Mouse (Mus musculus) layer of hippocampus, adult 11-12 months (tissue): Measurements from ENCODE around the gene Hoxc9.
A peak's percentile ranks its signal among the peaks of the same experiment; 100 is the strongest.

Experiments used
- DNase-seq: peaks from one replicate; pipeline ENCODE4 v3.0.0; 2022; ENCODE audit warnings: low spot score

Gene Hoxc9

DNA sequence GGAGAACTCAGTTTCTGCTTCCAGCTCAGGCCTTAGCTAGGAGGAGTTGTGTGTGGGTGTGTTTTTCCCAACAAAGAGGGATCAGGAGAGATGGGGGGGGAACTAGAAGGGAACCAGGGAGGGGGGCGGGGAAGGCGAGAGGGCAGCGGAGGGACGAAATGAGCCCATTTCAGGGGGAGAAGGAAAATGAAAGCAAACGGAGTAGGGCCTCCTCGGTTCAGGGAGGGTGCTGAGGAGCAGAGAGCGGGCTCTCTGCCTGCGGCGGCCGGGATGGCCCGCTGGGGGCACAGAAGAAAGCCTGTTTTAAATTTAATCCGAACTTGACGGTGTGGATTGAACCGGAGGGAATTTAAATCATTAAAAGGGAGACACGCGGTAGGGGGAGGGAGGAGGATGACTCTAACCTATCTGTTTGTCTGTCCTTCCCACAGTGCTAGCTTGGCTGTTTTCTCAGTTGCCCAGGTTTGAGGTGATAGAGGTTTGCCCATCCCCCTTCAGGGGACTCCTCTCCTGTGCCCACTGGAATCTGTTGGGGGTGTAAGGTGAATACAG is 1.3 kb downstream of the Hoxc9 start:
- no peak for DNase-seq

DNA sequence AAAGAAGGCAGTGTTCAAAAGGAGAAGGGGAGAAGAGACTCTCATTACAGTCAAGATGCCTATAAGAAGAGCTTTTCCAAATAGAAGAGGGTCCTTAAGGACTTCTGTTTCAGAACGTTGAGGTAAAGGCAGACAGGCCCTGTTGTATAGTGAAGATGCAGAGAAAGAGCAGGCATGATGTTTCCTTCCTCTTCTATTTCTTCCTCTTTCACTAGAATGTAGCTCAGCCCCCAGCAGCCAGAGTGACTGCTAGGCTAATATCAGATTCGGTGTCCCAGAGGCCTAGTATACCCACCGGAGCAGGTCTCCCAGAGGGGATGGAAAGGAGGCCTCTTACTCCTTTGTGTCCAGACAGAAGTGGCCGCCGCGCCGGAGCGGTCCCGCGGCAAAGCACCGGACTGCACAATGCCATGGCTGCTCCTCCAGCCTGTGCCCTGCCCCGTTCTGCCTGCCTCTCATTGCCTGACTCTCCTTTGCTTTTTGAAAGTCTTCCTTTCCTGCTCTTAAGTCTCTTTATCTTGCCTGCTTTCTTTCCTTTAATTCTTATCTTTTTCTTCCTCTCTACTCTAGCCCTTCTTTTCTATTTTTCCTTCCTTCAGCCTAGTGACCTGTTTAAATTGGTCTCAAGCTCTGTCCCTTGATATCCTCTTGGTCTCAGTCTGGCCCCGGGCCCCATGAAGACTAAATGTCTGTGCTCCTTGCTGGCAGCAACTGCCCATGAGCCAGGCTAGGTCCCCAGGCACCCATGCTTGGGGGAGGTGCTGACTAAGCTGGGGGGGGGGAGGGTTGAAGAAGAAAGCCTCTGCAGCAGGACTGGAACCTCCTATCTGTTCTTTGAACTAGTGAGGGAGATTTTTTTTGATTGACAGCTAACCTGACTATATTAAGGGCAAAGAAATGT is 2.6 kb downstream of the Hoxc9 start:
- no peak for DNase-seq

DNA sequence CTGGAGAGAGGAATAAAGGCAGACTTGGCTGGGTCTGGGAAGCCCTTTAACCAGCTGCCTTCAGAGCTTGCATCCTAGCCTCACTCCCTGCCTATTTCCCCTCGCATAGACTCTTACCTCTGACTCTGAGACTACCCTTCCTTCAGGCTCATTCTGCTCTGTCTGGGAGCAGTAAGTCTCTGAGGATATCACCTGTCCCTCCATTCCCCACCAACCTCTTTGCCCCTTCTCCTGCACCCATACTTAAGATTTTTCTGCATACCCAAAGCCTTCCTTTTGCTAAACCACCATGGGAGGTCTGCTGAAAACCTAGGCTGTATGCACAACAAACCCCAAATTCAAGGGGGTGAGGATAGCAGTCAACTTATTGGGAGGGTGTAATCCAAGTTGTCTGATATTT is 3.7 kb downstream of the Hoxc9 start:
- no peak for DNase-seq

DNA sequence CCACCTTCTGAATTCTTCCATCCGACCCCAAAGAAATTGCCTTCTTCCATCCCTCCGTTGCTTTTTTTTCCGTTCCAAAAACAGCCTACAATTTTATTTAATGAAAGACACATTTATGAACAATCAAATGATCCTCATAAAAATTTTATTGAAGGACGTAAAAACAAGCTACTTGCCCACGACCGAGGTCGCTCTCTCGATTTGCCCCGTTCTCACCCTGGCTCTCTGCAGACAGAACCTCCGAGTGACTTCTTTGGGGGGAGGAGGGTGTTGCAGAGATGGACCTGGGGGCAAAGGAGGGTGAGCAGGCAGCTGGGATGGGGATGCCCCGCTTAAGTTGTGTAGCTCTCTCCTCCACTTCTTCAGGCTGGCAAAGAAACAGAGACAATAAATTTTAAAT is 4.1 kb downstream of the Hoxc9 start:
- no peak for DNase-seq

DNA sequence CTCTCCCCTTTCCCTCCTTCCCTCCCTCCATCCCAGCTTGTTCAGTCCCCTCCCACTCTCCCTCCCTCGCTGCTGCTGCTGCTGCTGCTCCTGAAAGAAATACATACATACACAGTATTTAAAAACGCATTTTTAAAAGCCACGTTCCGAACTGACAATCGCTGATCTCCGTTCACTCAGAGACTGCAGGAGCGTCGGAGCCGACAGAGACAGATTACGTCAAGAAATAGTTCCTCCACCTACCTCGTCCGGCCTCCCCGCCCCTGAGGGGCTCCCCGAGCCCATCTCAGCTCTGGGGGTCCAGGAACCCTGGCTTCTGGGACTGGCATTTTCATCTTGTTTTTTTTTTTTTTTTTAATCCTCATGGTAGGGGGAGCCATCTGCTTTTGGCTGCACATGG is 4.7 kb downstream of the Hoxc9 start:
- DNase-seq: no peak

DNA sequence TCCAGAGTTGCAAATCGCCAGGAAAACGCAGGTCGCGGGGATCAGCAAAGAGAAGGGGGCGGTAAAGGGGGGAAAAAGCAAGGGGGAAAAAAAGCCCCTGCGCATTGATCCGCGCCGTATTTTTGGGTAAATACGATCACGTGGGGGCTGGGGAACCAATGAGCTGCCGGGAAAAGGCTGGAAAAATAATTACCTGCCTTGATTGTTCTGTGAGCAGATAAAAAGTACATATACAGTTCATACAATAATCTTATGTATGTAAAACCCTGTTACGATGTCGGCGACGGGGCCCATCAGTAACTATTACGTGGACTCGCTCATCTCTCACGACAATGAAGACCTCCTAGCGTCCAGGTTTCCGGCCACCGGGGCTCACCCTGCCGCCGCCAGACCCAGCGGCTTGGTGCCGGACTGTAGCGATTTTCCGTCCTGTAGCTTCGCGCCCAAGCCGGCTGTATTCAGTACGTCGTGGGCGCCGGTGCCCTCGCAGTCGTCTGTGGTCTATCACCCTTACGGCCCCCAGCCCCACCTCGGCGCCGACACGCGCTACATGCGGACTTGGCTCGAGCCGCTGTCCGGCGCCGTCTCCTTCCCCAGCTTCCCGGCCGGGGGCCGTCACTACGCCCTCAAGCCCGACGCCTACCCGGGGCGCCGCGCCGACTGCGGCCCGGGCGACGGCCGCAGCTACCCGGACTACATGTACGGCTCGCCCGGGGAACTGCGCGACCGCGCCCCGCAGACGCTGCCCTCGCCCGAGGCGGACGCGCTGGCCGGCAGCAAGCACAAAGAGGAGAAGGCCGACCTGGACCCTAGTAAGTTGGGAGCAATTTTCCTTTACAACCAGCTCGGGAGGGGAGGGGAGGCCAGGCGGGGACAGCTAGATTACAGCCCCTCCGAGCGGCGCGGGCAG is 5.4 kb downstream of the Hoxc9 start:
- no peak for DNase-seq

DNA sequence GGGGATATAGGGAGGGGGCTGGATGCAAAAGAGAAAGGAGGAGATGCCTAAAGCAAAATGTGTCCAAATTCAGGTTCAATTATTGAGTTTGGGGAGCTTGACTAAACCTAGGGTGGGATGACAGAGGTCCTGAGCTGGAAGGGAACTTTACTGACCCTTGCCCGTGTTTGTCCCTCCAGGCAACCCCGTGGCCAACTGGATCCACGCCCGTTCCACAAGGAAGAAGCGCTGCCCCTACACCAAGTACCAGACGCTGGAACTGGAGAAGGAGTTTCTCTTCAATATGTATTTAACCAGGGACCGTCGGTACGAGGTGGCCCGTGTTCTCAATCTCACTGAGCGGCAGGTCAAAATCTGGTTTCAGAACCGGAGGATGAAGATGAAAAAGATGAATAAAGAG is 7.5 kb downstream of the Hoxc9 start:
- DNase-seq: no peak

DNA sequence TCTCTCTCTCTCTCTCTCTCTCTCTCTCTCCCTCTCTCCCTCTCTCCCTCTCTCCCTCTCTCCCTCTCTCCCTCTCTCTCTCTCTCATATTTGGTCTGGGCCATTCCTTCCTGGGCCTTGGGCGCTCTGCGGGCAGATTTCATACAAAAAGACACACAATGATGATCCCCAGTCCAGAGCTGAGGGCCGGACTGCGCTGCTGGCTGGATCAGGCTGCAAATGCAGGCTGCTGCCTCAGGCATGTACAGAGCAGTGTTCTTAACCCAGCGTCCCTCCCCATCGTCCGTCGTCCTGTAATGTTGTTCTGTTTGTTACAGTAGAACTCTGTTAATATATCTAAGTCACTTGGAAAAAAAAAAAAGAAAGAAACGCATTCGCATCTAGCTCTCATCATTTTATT is 8.3 kb downstream of the Hoxc9 start:
- DNase-seq: no peak

DNA sequence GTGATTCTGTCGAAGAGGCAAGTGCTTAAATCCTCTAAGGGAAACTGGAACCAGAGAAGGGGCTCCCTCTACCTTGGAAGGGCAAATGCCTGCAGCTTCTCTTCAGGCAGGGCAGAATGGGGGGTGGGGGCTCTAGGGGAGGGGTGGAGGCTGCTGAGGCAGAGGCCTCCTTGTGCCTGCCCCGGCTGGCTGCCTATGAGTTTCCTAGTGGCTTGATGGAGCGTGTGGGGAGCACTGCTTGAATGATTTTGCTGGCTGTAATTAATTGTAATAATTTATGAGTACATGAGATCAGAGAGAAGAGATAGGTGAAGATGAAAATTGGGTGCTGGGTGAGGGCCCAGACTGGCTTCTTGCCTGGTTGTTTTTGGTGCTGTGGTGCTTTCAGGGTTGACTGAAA is 8.7 kb downstream of the Hoxc9 start:
- no peak for DNase-seq

DNA sequence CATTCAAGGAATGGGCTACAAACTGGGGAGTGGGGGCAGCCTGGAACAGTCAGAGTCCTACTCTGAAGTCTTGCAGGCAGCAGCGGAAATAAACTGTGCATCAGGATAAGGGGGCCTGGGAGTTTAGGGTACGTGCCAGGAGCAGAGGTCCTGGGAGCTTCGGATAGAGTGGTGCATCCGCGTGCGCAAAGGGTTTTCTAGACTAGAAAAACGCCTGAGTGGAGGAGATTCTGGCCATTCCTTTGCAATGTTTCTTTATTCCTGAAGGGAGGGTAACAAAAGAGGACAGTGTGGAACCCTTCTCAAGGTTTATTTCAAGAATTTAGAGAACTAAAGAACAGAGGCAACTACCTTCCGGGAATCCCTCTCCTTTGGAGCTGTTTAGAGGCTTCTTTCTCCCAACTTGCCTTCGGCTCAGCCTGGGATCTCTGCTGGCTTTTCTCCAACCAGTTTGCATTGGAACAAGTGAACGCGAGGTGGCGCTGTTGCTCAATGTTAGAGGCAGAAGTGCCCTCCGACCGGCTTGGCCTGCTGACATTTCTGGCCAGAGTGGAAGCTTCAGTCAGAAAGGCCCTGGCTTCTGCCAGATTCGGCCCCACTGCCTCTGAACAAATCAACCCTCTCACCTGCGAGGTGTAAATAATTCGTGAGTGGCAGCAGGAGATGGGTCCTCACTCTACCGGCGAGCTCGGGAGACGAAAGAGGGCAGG is 11.0 kb downstream of the Hoxc9 start:
- DNase-seq: peak; percentile 89

DNA sequence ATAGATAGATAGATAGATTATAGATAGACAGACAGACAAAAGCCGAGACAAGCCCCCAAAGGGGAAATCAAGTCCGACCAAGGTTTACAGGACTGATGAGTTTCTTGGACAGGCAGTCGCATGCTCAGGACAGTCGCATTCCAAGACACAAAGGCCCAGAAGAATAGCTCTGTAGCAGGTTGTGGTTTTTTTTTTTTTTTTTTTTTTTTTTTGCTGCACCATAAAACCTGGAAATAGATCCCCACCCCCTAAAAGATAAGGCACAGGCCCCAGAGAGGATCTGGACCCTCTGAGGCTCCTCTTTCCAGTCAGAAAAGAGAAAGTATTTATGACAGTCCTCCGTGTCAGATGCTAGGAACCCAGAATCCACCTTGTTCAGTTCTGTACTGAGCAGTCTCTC is 11.8 kb downstream of the Hoxc9 start:
- no peak for DNase-seq

DNA sequence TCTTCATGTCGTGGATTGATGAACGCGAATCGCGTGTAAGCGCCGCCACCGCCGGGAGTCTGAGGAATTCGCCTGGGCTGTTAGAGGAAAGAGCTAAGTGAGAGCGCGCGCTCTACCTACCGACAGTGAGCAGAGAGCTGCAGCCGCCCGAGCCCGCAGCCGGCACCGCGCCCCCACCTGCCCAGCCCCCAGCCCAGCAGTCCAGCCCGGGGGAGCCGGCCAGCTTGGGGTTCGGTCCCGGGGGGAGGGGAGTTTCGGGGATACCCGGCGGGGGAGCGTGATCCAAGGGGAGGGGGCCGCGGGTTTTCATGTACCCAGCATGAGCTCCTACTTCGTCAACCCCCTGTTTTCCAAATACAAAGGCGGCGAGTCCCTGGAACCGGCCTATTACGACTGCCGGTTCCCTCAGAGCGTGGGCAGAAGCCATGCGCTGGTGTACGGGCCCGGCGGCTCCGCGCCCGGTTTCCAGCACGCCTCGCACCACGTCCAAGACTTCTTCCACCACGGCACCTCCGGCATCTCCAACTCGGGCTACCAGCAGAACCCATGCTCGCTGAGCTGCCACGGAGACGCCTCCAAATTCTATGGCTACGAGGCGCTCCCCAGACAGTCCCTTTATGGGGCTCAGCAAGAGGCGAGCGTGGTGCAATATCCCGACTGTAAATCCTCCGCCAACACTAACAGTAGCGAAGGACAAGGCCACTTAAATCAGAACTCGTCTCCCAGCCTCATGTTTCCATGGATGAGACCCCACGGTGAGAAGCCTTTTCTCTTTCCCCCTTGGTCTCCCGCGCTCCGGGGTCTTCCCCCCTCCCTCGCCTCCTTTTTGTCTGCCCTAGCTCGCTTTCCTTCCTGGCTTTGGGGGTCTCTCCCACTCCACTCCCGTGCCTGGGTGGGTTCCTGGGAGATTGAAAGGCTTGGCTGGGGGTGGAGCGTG is 14.5 kb downstream of the Hoxc9 start, which contains the start of gene Hoxc8:
Hoxc8 (plus strand) TSS at position 147 of the 937 bp plus-strand sequence.
- no peak for DNase-seq

DNA sequence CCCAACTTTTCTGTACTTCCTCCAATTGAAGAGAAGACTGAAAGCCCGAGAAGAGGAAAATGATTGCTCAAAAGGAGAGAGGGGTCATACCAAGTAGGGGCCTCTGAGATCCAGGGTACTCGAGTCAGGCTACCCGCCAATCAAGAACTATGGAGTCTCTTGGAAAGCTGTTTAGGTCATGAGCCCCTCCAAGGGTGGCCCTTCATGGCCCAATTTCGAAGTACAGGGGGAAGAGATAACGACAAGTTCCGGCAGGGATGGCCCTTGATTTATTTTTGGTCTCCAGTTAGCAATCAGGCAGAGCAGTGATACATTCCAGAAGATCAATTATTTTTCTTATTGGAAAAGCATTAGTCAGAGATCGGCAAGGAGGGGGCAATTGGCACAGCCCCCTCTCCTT is 15.5 kb downstream of the Hoxc9 start:
- DNase-seq: no peak

DNA sequence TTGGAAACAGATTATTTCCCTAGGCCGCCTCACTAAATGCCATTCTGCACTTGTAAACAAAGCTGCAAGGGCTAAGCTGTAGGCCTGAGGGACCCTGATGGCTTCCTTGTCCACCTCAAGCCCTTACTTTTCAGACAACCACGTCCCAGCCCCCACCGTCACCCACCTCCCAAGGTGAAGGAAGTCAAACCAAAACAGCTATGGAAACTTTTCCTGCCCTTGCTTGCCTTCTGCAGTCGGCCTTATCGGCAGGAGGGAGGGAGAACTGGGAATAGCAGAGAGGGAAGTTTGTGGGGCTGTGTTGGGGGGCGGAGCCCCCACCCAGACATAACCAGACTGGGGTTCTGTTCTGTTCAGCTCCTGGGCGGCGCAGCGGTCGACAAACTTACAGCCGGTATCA is 16.0 kb downstream of the Hoxc9 start:
- no peak for DNase-seq

DNA sequence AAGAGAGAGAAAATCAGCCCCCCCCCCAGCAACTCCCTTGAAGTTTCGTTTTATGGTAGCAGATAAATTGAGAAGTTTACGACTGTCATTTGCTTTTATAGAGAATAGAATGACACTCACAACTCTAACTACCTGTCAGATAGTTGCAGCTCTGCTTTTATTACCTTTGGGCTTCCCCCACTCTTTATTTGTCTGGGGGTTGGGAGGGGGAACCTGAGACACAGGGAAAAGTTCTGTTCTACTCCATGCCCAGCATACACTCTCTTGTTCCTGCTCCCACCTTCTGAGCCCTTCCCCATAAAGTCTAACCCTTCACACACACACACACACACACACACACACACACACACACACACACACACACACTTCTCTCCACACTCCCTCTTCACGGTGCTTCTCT is 16.6 kb downstream of the Hoxc9 start:
- no peak for DNase-seq

DNA sequence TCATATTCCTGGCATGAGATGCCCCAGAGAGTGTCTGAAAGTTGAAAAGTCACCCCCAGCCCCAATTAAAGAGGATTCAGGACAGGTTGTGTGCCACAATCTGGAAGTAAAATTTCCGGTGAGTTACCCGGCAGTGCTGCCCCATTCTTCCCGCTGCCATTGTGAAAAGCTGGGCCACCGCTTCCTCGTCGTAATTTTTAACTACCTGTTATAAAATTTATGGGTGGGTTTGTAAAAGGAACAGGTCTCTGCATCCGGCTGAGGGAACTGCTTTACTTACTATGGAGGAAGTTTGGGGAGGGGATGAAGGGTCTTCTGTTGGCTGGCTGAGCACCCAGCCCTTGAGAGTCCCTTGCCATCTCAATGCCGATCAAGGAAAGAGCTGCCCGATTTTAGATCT is 20.3 kb downstream of the Hoxc9 start:
- DNase-seq: no peak

DNA sequence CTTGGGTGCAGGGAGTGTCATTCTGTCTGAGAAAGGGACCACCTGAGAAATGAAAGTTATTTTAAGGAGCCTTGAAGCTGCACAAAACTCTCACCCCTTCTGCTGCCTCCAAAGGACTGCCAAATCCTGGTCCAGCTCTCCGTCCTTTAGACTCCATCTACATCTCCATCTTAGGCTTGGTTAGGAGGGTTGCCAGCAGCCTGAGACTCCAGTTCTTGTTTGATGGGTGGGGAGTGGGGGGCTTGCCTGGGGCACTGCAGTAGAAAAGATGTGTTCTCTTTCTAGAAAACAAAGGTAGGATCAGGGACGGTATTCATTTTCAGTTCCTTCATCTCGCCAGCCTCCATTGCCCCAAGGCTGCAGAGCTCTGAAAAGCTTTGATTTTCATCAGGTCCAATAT is 21.2 kb downstream of the Hoxc9 start:
- DNase-seq: no peak

DNA sequence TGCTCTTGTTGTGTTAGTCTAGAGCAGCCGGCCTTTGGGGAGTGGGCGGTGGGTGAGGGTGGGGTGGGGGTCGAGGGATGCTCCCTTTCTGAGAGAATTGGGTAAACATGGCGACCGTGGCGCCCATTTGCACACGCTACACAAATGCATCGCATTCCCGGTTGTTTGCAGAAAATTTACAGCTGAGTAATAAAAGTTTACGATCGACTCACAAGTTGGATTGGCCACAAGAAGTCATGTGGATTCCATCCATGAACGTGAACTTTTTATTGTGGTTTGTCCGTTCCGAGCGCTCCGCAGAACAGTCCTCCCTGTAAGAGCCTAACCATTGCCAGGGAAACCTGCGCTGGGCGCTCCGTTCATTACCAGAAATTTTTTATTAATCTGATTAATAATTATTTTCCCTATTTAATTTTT is 21.7 kb downstream of the Hoxc9 start, which contains the start of gene Hoxc6:
Hoxc6 (plus strand) TSS at position 319 of the 417 bp plus-strand sequence.
- DNase-seq: no peak

DNA sequence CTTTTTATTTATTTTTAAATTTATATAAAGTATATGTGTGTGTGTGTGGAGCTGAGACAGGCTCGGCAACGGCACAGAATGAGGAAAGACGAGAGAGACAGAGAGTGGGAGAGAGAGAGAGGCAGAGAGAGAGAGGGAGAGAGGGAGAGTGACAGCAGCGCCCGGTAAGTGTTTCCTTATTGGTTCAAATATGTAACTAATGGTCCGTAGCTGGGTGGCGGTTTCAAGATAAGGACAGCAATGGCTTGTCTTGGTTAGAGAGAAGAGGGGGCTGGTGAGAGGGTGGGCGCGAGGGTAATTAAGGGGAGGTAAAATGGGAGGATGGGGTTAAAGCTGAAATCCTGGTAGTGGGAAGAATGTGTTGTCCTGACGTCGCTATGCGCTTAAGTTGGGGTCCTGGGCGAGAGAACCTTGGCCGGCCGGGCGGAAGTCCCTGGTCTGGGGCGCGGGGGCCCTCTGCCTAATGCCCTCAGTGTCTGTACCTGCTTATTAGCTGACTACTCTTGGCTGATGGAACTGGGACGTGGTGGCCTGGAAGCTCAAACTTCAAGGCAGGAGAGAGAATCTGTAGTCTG is 22.5 kb downstream of the Hoxc9 start:
- no peak for DNase-seq

DNA sequence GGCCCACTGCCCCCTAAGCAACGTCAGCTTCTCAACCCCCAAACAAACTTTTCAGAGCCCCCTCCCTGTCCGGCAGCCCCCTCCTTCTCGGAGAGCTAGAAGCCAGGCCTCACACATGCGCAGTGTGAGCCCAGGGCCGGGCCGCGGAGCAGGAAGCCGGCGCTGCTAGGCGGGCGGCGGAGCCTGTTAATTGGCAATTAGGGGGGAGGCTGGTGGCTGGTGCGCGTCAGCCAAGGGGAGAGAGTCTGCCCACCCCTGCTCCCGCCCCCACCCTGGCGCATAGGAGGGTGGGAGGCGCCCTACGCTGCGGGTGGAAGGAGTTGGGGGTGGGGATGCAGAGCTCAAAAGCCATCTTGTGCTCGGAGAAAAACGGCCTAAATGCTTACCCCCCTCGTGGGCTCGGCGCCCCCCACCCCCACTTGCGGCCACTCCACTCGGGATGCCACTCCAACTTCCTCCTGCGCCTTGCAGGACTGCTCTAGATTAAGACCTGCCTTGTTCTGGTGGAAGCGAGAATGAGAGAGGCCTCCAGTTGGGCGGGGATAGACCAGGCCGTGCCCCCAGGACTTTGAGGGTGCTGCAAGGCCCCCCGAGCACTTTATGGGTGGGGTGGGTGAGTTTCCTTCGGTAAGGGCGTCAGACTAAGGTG is 23.1 kb downstream of the Hoxc9 start:
- no peak for DNase-seq
